Mouse (Mus musculus): Measurements from ENCODE around the gene Kcnk7. TPM values are rescaled to one million over a fixed set of nuclear protein-coding genes. Genes with fewer than 3 reads are reported as not detected.

Kcnk7 gene
- polyA plus RNA-seq, 1 experiment from 2014 or later: not detected

- DNase-seq (ENCODE audit: low spot score): peak; percentile 26
- Histone ChIP-seq H3K9ac (ENCODE audit: low read length) (peak overlapping the region; percentile 32), H3K36me3 (ENCODE audit: control insufficient read depth, insufficient read depth, low read length) (peaks cover 18% of the 10 kb centered on the region)
Measured at GRCm38 (mm10) chr19:5725029-5725707, 21.0 kb downstream of the Kcnk7 start.

GRCm38 (mm10) chr19:5725767-5726515, 21.8 kb downstream of the Kcnk7 start, which contains the start of gene Ehbp1l1:
Gene Ehbp1l1, minus strand, starts transcription at chr19:5726317.
- Histone ChIP-seq H3K36me3 (ENCODE audit: control insufficient read depth, insufficient read depth, low read length) (peaks cover 10% of the 10 kb centered on the region), H3K9ac (ENCODE audit: low read length) (peak within 1 kb of the TSS; percentile 32), H3K9me3 (ENCODE audit: control insufficient read depth, low read length) (no peaks in the 10 kb centered on the region), H3K4me3 (ENCODE audit: low read depth, low read length) (peak within 1 kb of the TSS; percentile 98), H3K27me3 (ENCODE audit: control insufficient read depth, insufficient read depth, low read length) (no peaks in the 10 kb centered on the region), H3K4me1 (ENCODE audit: control insufficient read depth, insufficient read depth, low read length) (peaks cover 33% of the 10 kb centered on the region), H3K4me2 (ENCODE audit: low read depth, severe bottlenecking) (peak within 1 kb of the TSS; percentile 94), H3K27ac (replicated peaks; ENCODE audit: low read depth, low read length) (no peak within 1 kb of the TSS)
- DNase-seq (ENCODE audit: low spot score) (peak; percentile 58), ATAC-seq (ENCODE audit: insufficient number of reproducible peaks, low FRiP score, low TSS enrichment, low read depth) (no peak)
- 12% methylated on average over 49 of the region's 49 CpGs for WGBS

More at GRCm38 (mm10) chr19:5725029-5725707, 21.0 kb downstream of the Kcnk7 start:
- WGBS: 69% methylated on average over 12 of the region's 12 CpGs
- Histone ChIP-seq H3K27me3 (ENCODE audit: control insufficient read depth, insufficient read depth, low read length) (no peaks in the 10 kb centered on the region), H3K9me3 (ENCODE audit: control insufficient read depth, low read length) (no peaks in the 10 kb centered on the region), H3K4me3 (ENCODE audit: low read depth, low read length) (peak overlapping the region; percentile 9; the same call in 1 of the 2 replicates), H3K4me1 (ENCODE audit: control insufficient read depth, insufficient read depth, low read length) (peaks cover 29% of the 10 kb centered on the region), H3K4me2 (ENCODE audit: low read depth, severe bottlenecking) (peak overlapping the region; percentile 53), H3K27ac (replicated peaks; ENCODE audit: low read depth, low read length) (no peak overlapping the region)
- ATAC-seq (ENCODE audit: insufficient number of reproducible peaks, low FRiP score, low TSS enrichment, low read depth): 0 out of 2 replicates have a peak, but pooled peaks have one; percentile 12

- Histone ChIP-seq H3K4me1 (ENCODE audit: control insufficient read depth, insufficient read depth, low read length) (peaks cover 37% of the 10 kb centered on the region), H3K4me2 (ENCODE audit: low read depth, severe bottlenecking) (peak overlapping the region; percentile 94), H3K27ac (replicated peaks; ENCODE audit: low read depth, low read length) (peak overlapping the region; percentile 49; the same call in 1 of the 2 replicates), H3K4me3 (ENCODE audit: low read depth, low read length) (peak overlapping the region; percentile 98), H3K9ac (ENCODE audit: low read length) (no peak overlapping the region), H3K9me3 (ENCODE audit: control insufficient read depth, low read length) (no peaks in the 10 kb centered on the region), H3K36me3 (ENCODE audit: control insufficient read depth, insufficient read depth, low read length) (peaks cover 3% of the 10 kb centered on the region; the same call in 1 of the 2 replicates), H3K27me3 (ENCODE audit: control insufficient read depth, insufficient read depth, low read length) (no peaks in the 10 kb centered on the region)
- WGBS: 72% methylated on average over 15 of the region's 15 CpGs
- DNase-seq (ENCODE audit: low spot score) (peak; percentile 22), ATAC-seq (ENCODE audit: insufficient number of reproducible peaks, low FRiP score, low TSS enrichment, low read depth) (no peak)
Measured at GRCm38 (mm10) chr19:5726961-5727578, 22.9 kb downstream of the Kcnk7 start.

- H3K27ac ChIP-seq (replicated peaks; ENCODE audit: low read depth, low read length): peak overlapping the region; percentile 49; the same call in 1 of the 2 replicates
- DNase-seq (ENCODE audit: low spot score) (peak; percentile 96), ATAC-seq (ENCODE audit: insufficient number of reproducible peaks, low FRiP score, low TSS enrichment, low read depth) (no peak)
- peak overlapping the region; percentile 98 for H3K4me3 ChIP-seq (ENCODE audit: low read depth, low read length)
- WGBS: 4% methylated on average over 14 of the region's 14 CpGs
- H3K27me3 ChIP-seq (ENCODE audit: control insufficient read depth, insufficient read depth, low read length): no peaks in the 10 kb centered on the region
- peak overlapping the region; percentile 32 for H3K9ac ChIP-seq (ENCODE audit: low read length)
- H3K9me3 ChIP-seq (ENCODE audit: control insufficient read depth, low read length): no peaks in the 10 kb centered on the region
- H3K4me1 ChIP-seq (ENCODE audit: control insufficient read depth, insufficient read depth, low read length): peaks cover 37% of the 10 kb centered on the region
- no peaks in the 10 kb centered on the region; the same call in 1 of the 2 replicates for H3K36me3 ChIP-seq (ENCODE audit: control insufficient read depth, insufficient read depth, low read length)
- peak overlapping the region; percentile 94 for H3K4me2 ChIP-seq (ENCODE audit: low read depth, severe bottlenecking)
Measured at GRCm38 (mm10) chr19:5727701-5728100, 23.5 kb downstream of the Kcnk7 start.

- Histone ChIP-seq H3K4me2 (ENCODE audit: low read depth, severe bottlenecking) (peak overlapping the region; percentile 94), H3K27ac (replicated peaks; ENCODE audit: low read depth, low read length) (peak overlapping the region; percentile 83), H3K9me3 (ENCODE audit: control insufficient read depth, low read length) (no peaks in the 10 kb centered on the region), H3K27me3 (ENCODE audit: control insufficient read depth, insufficient read depth, low read length) (no peaks in the 10 kb centered on the region), H3K36me3 (ENCODE audit: control insufficient read depth, insufficient read depth, low read length) (no peaks in the 10 kb centered on the region; the same call in 1 of the 2 replicates), H3K4me3 (ENCODE audit: low read depth, low read length) (peak overlapping the region; percentile 98), H3K4me1 (ENCODE audit: control insufficient read depth, insufficient read depth, low read length) (peaks cover 37% of the 10 kb centered on the region), H3K9ac (ENCODE audit: low read length) (peak overlapping the region; percentile 98)
- WGBS: 11% methylated on average over 37 of the region's 37 CpGs
- DNase-seq (ENCODE audit: low spot score): peak; percentile 71
- no peak for ATAC-seq (ENCODE audit: insufficient number of reproducible peaks, low FRiP score, low TSS enrichment, low read depth)
Measured at GRCm38 (mm10) chr19:5728631-5729443, 24.7 kb downstream of the Kcnk7 start.

- H3K9me3 ChIP-seq (ENCODE audit: control insufficient read depth, low read length): no peaks in the 10 kb centered on the region
- H3K9ac ChIP-seq (ENCODE audit: low read length): peak within 1 kb of the TSS; percentile 98
- ATAC-seq (ENCODE audit: insufficient number of reproducible peaks, low FRiP score, low TSS enrichment, low read depth) (peak; percentile 53), DNase-seq (ENCODE audit: low spot score) (peak; percentile 92)
- WGBS: 0% methylated on average over 37 of the region's 37 CpGs
- no peaks in the 10 kb centered on the region; the same call in 1 of the 2 replicates for H3K36me3 ChIP-seq (ENCODE audit: control insufficient read depth, insufficient read depth, low read length)
- H3K4me1 ChIP-seq (ENCODE audit: control insufficient read depth, insufficient read depth, low read length): peaks cover 37% of the 10 kb centered on the region
- H3K4me2 ChIP-seq (ENCODE audit: low read depth, severe bottlenecking): peak within 1 kb of the TSS; percentile 94
- peak within 1 kb of the TSS; percentile 98 for H3K4me3 ChIP-seq (ENCODE audit: low read depth, low read length)
- peak within 1 kb of the TSS; percentile 83 for H3K27ac ChIP-seq (replicated peaks; ENCODE audit: low read depth, low read length)
- no peaks in the 10 kb centered on the region for H3K27me3 ChIP-seq (ENCODE audit: control insufficient read depth, insufficient read depth, low read length)
Measured at GRCm38 (mm10) chr19:5729444-5729815, 25.3 kb downstream of the Kcnk7 start, which contains the start of gene Fam89b. Gene Fam89b, minus strand, starts transcription at chr19:5729653.

- Histone ChIP-seq H3K4me1 (ENCODE audit: control insufficient read depth, insufficient read depth, low read length) (peaks cover 31% of the 10 kb centered on the region), H3K4me2 (ENCODE audit: low read depth, severe bottlenecking) (peak overlapping the region; percentile 69), H3K27ac (replicated peaks; ENCODE audit: low read depth, low read length) (no peak overlapping the region), H3K36me3 (ENCODE audit: control insufficient read depth, insufficient read depth, low read length) (no peaks in the 10 kb centered on the region), H3K4me3 (ENCODE audit: low read depth, low read length) (peak overlapping the region; percentile 60), H3K9me3 (ENCODE audit: control insufficient read depth, low read length) (no peaks in the 10 kb centered on the region), H3K27me3 (ENCODE audit: control insufficient read depth, insufficient read depth, low read length) (no peaks in the 10 kb centered on the region), H3K9ac (ENCODE audit: low read length) (peak overlapping the region; percentile 56; the same call in 1 of the 2 replicates)
- WGBS: 75% methylated on average over 29 of the region's 29 CpGs
- ATAC-seq (ENCODE audit: insufficient number of reproducible peaks, low FRiP score, low TSS enrichment, low read depth) (no peak), DNase-seq (ENCODE audit: low spot score) (no peak)
Measured at GRCm38 (mm10) chr19:5730314-5731186, 26.4 kb downstream of the Kcnk7 start.
